Mouse (Mus musculus): ENCODE results near the gene Wnk4. TPM values are rescaled to one million over a fixed set of nuclear protein-coding genes. Genes with fewer than 3 reads are reported as not detected.

The Wnk4 gene
- total RNA-seq (2023), result under 1 TPM; 0.20 to 0.77 TPM

GRCm38 (mm10) chr11:101259948-101260825, at the start of gene Wnk4:
Wnk4 (plus strand) TSS chr11:101260567.

GRCm38 (mm10) chr11:101226065-101226701, 34.2 kb upstream of the Wnk4 start, which contains the start of gene Ezh1:
Ezh1 (minus strand) TSS chr11:101226463.

DNA sequence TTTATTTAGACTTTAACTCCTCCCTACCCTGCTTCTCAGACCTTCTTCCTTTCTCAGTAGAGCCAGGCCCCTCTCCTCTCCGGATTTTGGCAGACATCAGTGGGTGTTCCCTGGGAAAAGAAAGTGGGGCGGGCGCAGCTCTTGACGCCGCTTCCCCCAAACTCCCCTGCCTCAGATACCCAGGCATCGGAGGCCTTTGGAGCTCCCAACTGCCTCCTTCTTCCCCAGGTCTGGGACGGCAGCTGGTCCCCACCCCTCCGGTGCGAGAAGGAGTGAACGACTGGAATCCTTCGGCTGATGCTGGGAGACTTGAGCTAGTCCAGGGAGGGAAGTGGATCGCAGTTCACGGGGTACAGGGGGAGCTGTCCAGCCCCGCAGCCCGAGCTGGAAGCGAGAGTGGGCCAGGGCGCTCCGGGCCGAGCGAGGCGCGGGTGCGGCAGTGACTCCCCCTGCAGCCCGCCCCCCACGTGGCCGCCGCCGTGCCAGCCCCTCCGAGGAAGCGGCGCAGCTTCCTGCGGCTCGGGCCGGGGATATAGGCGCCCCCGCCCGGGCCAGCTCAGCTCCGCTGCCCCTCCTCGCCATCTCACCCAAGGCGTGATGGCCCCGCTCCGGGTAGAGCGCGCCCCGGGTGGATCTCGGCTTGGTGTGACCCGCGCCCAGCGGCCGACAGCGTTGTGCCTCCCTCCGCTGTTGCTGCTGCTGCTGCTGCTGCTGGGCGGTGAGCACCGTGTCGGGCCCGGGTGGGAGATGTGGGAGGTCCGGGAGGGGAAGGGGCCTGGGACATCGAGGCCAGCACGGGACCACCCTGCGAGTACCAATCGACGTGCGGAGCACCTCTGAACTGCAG, 14.3 kb upstream of the Wnk4 start, which contains the start of gene Ramp2:
TSS of gene Ramp2 (plus strand) at position 174 of the 847 bp plus-strand sequence.

DNA sequence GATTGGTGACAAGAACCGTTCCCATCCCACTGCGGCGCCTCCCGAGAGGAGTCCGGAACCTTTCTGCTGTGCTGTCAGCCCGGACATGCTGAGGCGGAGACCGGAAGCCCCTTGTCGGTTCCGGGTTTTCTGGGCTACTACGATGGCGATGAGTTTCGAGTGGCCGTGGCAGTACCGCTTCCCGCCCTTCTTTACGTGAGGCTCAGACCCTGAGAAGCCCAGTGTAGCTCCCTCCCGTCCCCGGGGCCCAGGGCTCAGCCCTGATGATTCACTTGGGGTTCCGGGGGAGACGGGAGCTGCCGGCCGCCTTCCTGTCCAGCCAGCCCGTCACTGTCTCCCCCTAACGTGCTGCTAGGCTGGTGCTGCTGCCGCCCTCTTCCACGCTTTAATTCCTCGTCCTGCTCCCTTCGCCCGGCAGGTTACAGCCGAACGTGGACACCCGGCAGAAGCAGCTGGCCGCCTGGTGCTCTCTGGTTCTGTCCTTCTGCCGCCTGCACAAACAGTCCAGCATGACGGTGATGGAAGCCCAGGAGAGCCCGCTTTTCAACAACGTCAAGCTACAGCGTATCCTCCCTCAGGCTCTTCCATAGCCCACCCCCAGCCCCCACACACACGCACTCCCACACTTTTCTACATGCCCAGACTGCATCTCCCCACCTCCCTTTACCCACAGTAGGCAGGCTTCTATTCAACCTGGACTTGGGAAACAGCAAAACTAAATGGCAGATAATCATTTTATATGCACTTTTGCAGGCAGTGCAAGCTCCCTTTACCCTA, 6.6 kb upstream of the Wnk4 start, which contains the start of gene Vps25:
TSS of gene Vps25 (plus strand) at position 95 of the 777 bp plus-strand sequence.

DNA sequence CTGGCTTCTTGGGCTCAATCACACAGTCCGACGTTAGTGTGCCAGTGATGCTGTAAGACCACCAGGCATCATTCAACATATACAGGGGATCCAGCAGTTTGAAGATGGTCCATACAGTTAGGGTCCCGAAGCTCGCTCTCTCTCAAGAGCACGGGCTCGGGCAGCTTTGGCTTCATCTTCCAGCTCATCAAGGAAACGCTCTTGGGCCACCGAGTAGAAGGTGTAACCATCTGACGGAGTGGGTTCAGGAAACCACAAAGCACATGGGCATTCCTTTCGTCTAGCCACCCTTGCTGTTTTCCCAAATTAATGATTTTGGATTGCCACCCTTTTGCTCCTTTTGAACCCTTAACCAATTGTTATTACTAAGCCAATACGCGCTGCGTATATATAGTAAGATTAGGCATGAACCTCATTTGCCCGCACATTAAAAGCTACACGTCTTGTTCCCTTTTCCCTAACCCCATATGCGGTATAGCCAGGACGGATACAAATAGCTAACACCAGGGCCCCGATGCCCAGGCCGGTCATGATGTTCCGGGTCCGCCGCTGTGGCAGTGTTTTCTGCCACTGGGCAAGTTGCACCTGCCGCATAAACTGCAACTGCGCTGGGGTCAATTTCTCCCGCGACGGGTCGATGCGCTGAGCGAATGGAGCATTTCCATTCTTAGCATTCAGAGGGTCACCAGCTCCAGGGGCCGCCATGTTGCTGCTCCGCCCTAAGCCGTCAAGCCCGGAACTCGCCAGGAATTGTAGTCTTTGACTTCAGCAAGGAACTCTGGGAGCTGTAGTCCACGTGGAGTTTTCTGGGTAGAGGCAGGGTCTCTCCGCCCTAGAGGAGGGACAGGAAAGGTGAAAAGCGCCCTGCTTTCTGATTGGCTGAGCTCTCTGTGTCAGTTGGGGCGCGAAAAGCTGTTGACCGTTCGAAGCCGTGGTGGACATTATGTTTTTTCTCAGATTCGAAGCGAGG, 18.1 kb downstream of the Wnk4 start, which contains the start of the genes Cntd1 and Coa3:
TSS of gene Cntd1 (plus strand) at position 790 of the 970 bp plus-strand sequence.
TSS of gene Coa3 (minus strand) at position 892 of the 970 bp plus-strand sequence.

DNA sequence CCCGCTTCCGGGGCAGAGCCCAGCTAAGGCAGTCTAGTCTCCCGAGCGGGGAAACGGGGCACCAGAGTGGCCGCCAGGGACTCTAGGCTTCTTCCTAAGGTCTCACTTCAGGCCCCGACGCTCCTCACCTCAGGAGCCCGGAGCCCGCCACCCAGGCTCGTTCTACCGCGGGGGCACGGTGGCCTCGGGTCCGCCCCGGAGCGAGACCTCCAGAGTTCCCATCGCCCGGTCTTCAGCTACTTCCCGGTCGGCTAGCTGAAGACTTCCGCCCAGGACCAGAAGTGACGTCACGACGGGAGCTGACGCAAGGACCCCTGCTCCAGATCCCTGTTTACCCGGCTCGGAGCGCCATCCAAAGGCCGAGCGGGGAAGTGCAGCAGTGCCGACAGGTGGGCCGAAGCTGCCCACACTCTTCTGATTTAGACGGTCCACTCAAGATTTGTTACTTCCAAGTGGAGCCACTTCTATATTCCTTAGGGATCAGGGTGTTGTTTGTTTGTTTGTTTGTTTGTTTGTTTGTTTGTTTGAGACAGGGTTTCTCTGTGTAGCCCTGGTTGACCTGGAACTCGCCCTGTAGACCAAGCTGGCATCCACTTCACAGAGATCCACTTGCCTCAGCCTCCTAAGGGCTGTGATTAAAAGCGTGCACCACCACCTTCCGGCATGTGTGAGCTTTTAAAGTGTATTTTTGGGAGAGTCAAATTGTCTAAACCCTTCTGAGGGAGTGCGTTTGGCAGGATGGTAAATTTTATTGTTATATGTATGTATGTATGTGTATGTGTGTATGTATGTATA, 41.8 kb downstream of the Wnk4 start, which contains the start of gene Becn1:
TSS of gene Becn1 (minus strand) at position 283 of the 795 bp plus-strand sequence.

DNA sequence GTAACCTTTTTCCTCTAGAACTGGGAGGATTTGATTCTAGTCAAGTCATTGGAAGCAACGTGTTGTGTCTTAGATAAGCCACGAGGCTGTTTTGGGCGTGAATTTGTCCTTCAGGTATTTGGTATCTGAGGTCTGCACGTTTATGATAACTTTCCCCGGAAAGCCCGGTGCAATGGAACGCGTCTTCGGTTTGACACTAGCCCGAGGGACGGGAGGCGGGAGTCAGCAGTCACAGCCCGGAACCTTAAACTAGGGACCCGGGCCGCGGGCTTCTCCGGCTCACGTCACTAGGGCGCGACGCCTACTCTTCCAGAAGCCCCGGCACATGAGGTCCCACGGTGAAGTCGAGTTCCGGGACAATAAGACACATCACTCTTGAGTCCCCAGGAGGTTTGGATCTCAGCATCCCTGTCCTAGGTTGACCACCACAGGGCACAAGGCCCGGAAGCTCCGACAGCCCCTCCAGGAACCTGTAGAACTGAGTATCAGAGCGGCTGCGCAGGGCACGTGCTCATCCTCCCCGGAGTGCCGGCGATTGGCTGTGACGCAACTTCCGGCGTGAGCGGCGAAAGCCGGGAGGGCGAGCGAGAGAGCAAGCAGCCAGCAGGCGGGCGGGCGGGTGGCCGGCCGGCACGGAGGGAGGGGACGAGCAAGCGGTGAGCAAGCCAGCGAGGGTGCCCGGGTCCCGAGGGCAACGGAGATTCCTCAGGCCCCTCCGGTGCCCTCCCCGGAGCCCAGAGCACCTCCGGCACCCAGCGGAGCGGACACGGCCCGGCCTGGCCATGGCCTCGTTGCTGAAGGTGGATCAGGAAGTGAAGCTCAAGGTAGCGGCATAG, 55.5 kb downstream of the Wnk4 start, which contains the start of gene Psme3:
TSS of gene Psme3 (plus strand) at position 549 of the 836 bp plus-strand sequence.

GRCm38 (mm10) chr11:101324763-101325162, 64.4 kb downstream of the Wnk4 start, which contains the start of gene Aoc2:
Aoc2 (plus strand) TSS chr11:101325063.

Other genes with a start within 250 kb of the Wnk4 start
- 10 to 100 TPM; 18.5 to 24.4 TPM for gene Naglu, start 190.6 kb upstream of the Wnk4 start, total RNA-seq (2023)
- 1 to 10 TPM; 2.2 to 2.9 TPM for gene Hsd17b1, start 182.2 kb upstream of the Wnk4 start, total RNA-seq (2023)
- gene Coasy, start 178.0 kb upstream of the Wnk4 start, total RNA-seq (2023), result 10 to 100 TPM; 18.3 to 21.7 TPM
- 10 to 100 TPM; 36.8 to 37.6 TPM for gene Mlx, start 173.3 kb upstream of the Wnk4 start, total RNA-seq (2023)
- 1 to 10 TPM; 2.9 to 3.5 TPM for gene Psmc3ip, start 165.1 kb upstream of the Wnk4 start, total RNA-seq (2023)
- 10 to 100 TPM; 85.9 to 89.2 TPM for gene Retreg3, start 140.7 kb upstream of the Wnk4 start, total RNA-seq (2023)
- gene Tubg1, start 140.6 kb upstream of the Wnk4 start, total RNA-seq (2023), result 10 to 100 TPM; 14.2 to 17.4 TPM
- 1 to 10 TPM; 3.2 to 7.1 TPM for gene Tubg2, start 104.7 kb upstream of the Wnk4 start, total RNA-seq (2023)
- under 1 TPM; 0.21 to 0.32 TPM for gene Cntnap1, start 90.0 kb upstream of the Wnk4 start, total RNA-seq (2023)
- 1 to 10 TPM in 1 of 2 experiments, under 1 TPM in 1; 0.95 to 1.4 TPM for gene Plekhh3, start 89.2 kb upstream of the Wnk4 start, total RNA-seq (2023)
- gene Ccr10, start 85.1 kb upstream of the Wnk4 start, total RNA-seq (2023), result not detected
- gene Ezh1, start 34.1 kb upstream of the Wnk4 start, total RNA-seq (2023), result 10 to 100 TPM; 89.5 to 93.8 TPM
- gene Ramp2, start 14.5 kb upstream of the Wnk4 start, total RNA-seq (2023), result not detected
- 10 to 100 TPM; 69.8 to 82.7 TPM for gene Vps25, start 6.9 kb upstream of the Wnk4 start, total RNA-seq (2023)
- gene Cntd1, start 18.4 kb downstream of the Wnk4 start, total RNA-seq (2023), result under 1 TPM in 1 of 2 experiments, not detected in 1; 0.29 TPM
- 10 to 100 TPM; 30.6 to 33.6 TPM for gene Coa3, start 18.5 kb downstream of the Wnk4 start, total RNA-seq (2023)
- gene Becn1, start 41.7 kb downstream of the Wnk4 start, total RNA-seq (2023), result 100 to 1,000 TPM; 185 to 187 TPM
- gene Psme3, start 55.6 kb downstream of the Wnk4 start, total RNA-seq (2023), result 100 to 1,000 TPM; 143 to 148 TPM
- 10 to 100 TPM; 13.2 to 14.9 TPM for gene Aoc2, start 64.5 kb downstream of the Wnk4 start, total RNA-seq (2023)
- under 1 TPM in 1 of 2 experiments, not detected in 1; 0.50 TPM for gene Aoc3, start 70.0 kb downstream of the Wnk4 start, total RNA-seq (2023)
- gene G6pc, start 107.0 kb downstream of the Wnk4 start, total RNA-seq (2023), result not detected
- 10 to 100 TPM; 30.7 to 36.3 TPM for gene Aarsd1, start 157.0 kb downstream of the Wnk4 start, total RNA-seq (2023)
- 1 to 10 TPM in 1 of 2 experiments, not detected in 1; 2.8 TPM for gene Gm27029, start 164.2 kb downstream of the Wnk4 start, total RNA-seq (2023)
- 10 to 100 TPM; 22.5 to 22.6 TPM for gene Rundc1, start 164.5 kb downstream of the Wnk4 start, total RNA-seq (2023)
- gene Ptges3l, start 164.8 kb downstream of the Wnk4 start, total RNA-seq (2023), result 1 to 10 TPM; 1.9 to 2.6 TPM
- gene Rpl27, start 181.7 kb downstream of the Wnk4 start, total RNA-seq (2023), result 100 to 1,000 TPM; 111 to 123 TPM
- 10 to 100 TPM; 72.3 to 76.1 TPM for gene Ifi35, start 187.8 kb downstream of the Wnk4 start, total RNA-seq (2023)
- gene Rnd2, start 204.4 kb downstream of the Wnk4 start, total RNA-seq (2023), result under 1 TPM in 1 of 2 experiments, not detected in 1; 0.52 TPM
- gene Vat1, start 205.7 kb downstream of the Wnk4 start, total RNA-seq (2023), result 10 to 100 TPM; 18.7 to 19.2 TPM

Measured in B cell, adult 67 days (primary cell).